Mouse (Mus musculus) heart, embryonic 13.5 days (tissue): ENCODE measurements around the gene Akap9. TPM values are rescaled to one million over a fixed set of nuclear protein-coding genes. Genes with fewer than 3 reads are reported as not detected.
"Not testable (repeated sequence)": the region's sequence is repeated elsewhere in the genome, so short reads cannot be mapped to it uniquely, and the experiment has no call there.

Experiments
- ATAC-seq: fragments of 200-750 bp; cut with Nextera tagmentation; 2 replicates; pipeline ENCODE4 v1.8.0; 2017; ENCODE audit warnings: moderate TSS enrichment; ENCODE audit not compliant: insufficient number of reproducible peaks, low FRiP score, low TSS enrichment; ENCODE audit errors: extremely low read depth
- H3K27ac ChIP-seq: fragments of 300-500 bp; sonication (generic); replicated peaks from 2 replicates; pipeline ENCODE4 v1.5.1; 2015; ENCODE audit warnings: moderate library complexity, mild to moderate bottlenecking, inconsistent platforms
- H3K27me3 ChIP-seq: fragments of 300-500 bp; sonication (generic); replicated peaks from 2 replicates; pipeline ENCODE4 v1.6.1; 2015; ENCODE audit warnings: mild to moderate bottlenecking, inconsistent platforms
- H3K36me3 ChIP-seq: fragments of 300-500 bp; sonication (generic); 2 replicates; pipeline ENCODE4 v1.6.1; 2015; ENCODE audit warnings: mild to moderate bottlenecking, inconsistent platforms
- H3K4me1 ChIP-seq: fragments of 300-500 bp; sonication (generic); 2 replicates; pipeline ENCODE4 v1.6.1; 2015; ENCODE audit warnings: inconsistent platforms
- H3K4me2 ChIP-seq: fragments of 300-500 bp; sonication (generic); 2 replicates; pipeline ENCODE4 v1.6.1; 2015; ENCODE audit warnings: inconsistent platforms, mild to moderate bottlenecking, moderate library complexity
- H3K4me3 ChIP-seq: fragments of 300-500 bp; sonication (generic); 2 replicates; pipeline ENCODE4 v1.5.1; 2015; ENCODE audit warnings: moderate library complexity, mild to moderate bottlenecking, inconsistent platforms
- H3K9ac ChIP-seq: fragments of 300-500 bp; sonication (generic); 2 replicates; pipeline ENCODE4 v1.6.1; 2015; ENCODE audit warnings: inconsistent platforms, mild to moderate bottlenecking, moderate library complexity
- H3K9me3 ChIP-seq: fragments of 300-500 bp; sonication (generic); 2 replicates; pipeline ENCODE4 v1.6.1; 2016; ENCODE audit warnings: inconsistent platforms
- WGBS: fragments of 180-500 bp; shearing (Covaris S2); methylation state at CpG from one replicate; pipeline ENCODE4 v1.1.7; 2015; ENCODE audit warnings: mixed read lengths; 5-methylcytosine and 5-hydroxymethylcytosine counted together
- polyA plus RNA-seq: library from polyadenylated mRNA; unstranded; fragments of >200 nt; fragmentation: Nextera tagmentation; extraction: Ambion mirVana; gene quantifications from 2 replicates; pipeline ENCODE4 v1.2.1, GENCODE M21; 2015

The Akap9 gene
- polyA plus RNA-seq, 1 experiment from 2014 or later: 95.5 TPM

GRCm38 (mm10) chr5:3933551-3933950 lies 5.7 kb downstream of the Akap9 start:
- Histone ChIP-seq H3K4me3 (no peak overlapping the region), H3K4me2 (no peak overlapping the region), H3K9me3 (no peaks in the 10 kb centered on the region), H3K4me1 (peaks cover 45% of the 10 kb centered on the region), H3K27ac (no peak overlapping the region), H3K36me3 (no peaks in the 10 kb centered on the region), H3K9ac (no peak overlapping the region), H3K27me3 (no peaks in the 10 kb centered on the region)
- ATAC-seq: no peak
- WGBS: 87% methylated on average over 3 of the region's 3 CpGs

GRCm38 (mm10) chr5:3935266-3935665 lies 7.4 kb downstream of the Akap9 start:
- Histone ChIP-seq H3K9me3 (no peaks in the 10 kb centered on the region), H3K4me2 (no peak overlapping the region), H3K36me3 (0 out of 2 replicates have a peak, but pooled peaks cover 5% of the 10 kb centered on the region), H3K4me1 (peaks cover 42% of the 10 kb centered on the region), H3K4me3 (no peak overlapping the region), H3K27me3 (no peaks in the 10 kb centered on the region), H3K27ac (no peak overlapping the region), H3K9ac (no peak overlapping the region)
- ATAC-seq: no peak
- 83% methylated on average over 5 of the region's 5 CpGs for WGBS

GRCm38 (mm10) chr5:3935778-3936554 lies 8.1 kb downstream of the Akap9 start:
- peaks cover 35% of the 10 kb centered on the region for H3K4me1 ChIP-seq
- H3K9me3 ChIP-seq: no peaks in the 10 kb centered on the region
- WGBS: 81% methylated on average over 8 of the region's 8 CpGs
- H3K36me3 ChIP-seq: 0 out of 2 replicates have a peak, but pooled peaks cover 5% of the 10 kb centered on the region
- H3K27ac ChIP-seq: no peak overlapping the region
- H3K4me3 ChIP-seq: no peak overlapping the region
- no peak overlapping the region for H3K4me2 ChIP-seq
- H3K27me3 ChIP-seq: no peaks in the 10 kb centered on the region
- no peak overlapping the region for H3K9ac ChIP-seq
- no peak for ATAC-seq

GRCm38 (mm10) chr5:3938905-3939304 lies 11.1 kb downstream of the Akap9 start:
- no peak overlapping the region for H3K4me3 ChIP-seq
- H3K4me1 ChIP-seq: peaks cover 32% of the 10 kb centered on the region
- 0 out of 2 replicates have a peak overlapping the region, but pooled peaks have one; percentile 17 for H3K9ac ChIP-seq
- peaks cover 10% of the 10 kb centered on the region; the same call in 1 of the 2 replicates for H3K36me3 ChIP-seq
- peak overlapping the region; percentile 35 for H3K4me2 ChIP-seq
- H3K9me3 ChIP-seq: no peaks in the 10 kb centered on the region
- 87% methylated on average over 3 of the region's 3 CpGs for WGBS
- no peak for ATAC-seq
- H3K27ac ChIP-seq: peak overlapping the region; percentile 55
- no peaks in the 10 kb centered on the region for H3K27me3 ChIP-seq

- 84% methylated on average over 5 of the region's 5 CpGs for WGBS
- Histone ChIP-seq H3K36me3 (peaks cover 10% of the 10 kb centered on the region; the same call in 1 of the 2 replicates), H3K9me3 (no peaks in the 10 kb centered on the region), H3K4me3 (no peak overlapping the region), H3K9ac (no peak overlapping the region), H3K4me1 (peaks cover 32% of the 10 kb centered on the region), H3K27me3 (no peaks in the 10 kb centered on the region), H3K27ac (peak overlapping the region; percentile 55; the same call in 1 of the 2 replicates), H3K4me2 (no peak overlapping the region)
- ATAC-seq: no peak; the same call in 1 of the 2 replicates
These were observed 11.5 kb downstream of the Akap9 start for GRCm38 (mm10) chr5:3939335-3939734.

GRCm38 (mm10) chr5:3941240-3941639 lies 13.4 kb downstream of the Akap9 start:
- H3K27me3 ChIP-seq: no peaks in the 10 kb centered on the region
- H3K36me3 ChIP-seq: peaks cover 10% of the 10 kb centered on the region; the same call in 1 of the 2 replicates
- WGBS: 92% methylated on average over 2 of the region's 2 CpGs
- H3K27ac ChIP-seq: no peak overlapping the region
- no peak for ATAC-seq
- H3K9me3 ChIP-seq: no peaks in the 10 kb centered on the region
- H3K4me1 ChIP-seq: peaks cover 32% of the 10 kb centered on the region
- no peak overlapping the region for H3K9ac ChIP-seq
- H3K4me3 ChIP-seq: no peak overlapping the region
- no peak overlapping the region for H3K4me2 ChIP-seq

GRCm38 (mm10) chr5:3943169-3943568 lies 15.3 kb downstream of the Akap9 start:
- H3K9ac ChIP-seq, H3K27me3 ChIP-seq, H3K4me3 ChIP-seq, H3K36me3 ChIP-seq, H3K9me3 ChIP-seq, H3K27ac ChIP-seq, ATAC-seq, H3K4me2 ChIP-seq: not testable (repeated sequence)
- 80% methylated on average over 4 of the region's 4 CpGs for WGBS
- peaks cover 14% of the 10 kb centered on the region for H3K4me1 ChIP-seq

GRCm38 (mm10) chr5:3952498-3952897 lies 24.6 kb downstream of the Akap9 start:
- no peak for ATAC-seq
- Histone ChIP-seq H3K27ac (no peak overlapping the region), H3K4me2 (no peak overlapping the region), H3K4me1 (no peaks in the 10 kb centered on the region), H3K4me3 (no peak overlapping the region), H3K9me3 (no peaks in the 10 kb centered on the region), H3K9ac (no peak overlapping the region), H3K36me3 (peaks cover 81% of the 10 kb centered on the region), H3K27me3 (no peaks in the 10 kb centered on the region)
- 91% methylated on average over 6 of the region's 6 CpGs for WGBS

GRCm38 (mm10) chr5:3954541-3954940 lies 26.7 kb downstream of the Akap9 start:
- Histone ChIP-seq H3K27me3 (no peaks in the 10 kb centered on the region), H3K4me2 (no peak overlapping the region), H3K9ac (no peak overlapping the region), H3K27ac (no peak overlapping the region), H3K9me3 (no peaks in the 10 kb centered on the region), H3K4me1 (no peaks in the 10 kb centered on the region), H3K36me3 (peaks cover 81% of the 10 kb centered on the region), H3K4me3 (no peak overlapping the region)
- 97% methylated on average over 1 of the region's 1 CpGs for whole genome bisulfite sequencing
- ATAC-seq: no peak

GRCm38 (mm10) chr5:3961286-3961685 lies 33.4 kb downstream of the Akap9 start:
- Histone ChIP-seq H3K4me2 (no peak overlapping the region), H3K4me1 (no peaks in the 10 kb centered on the region), H3K27ac (no peak overlapping the region), H3K36me3 (peaks cover 73% of the 10 kb centered on the region), H3K9me3 (no peaks in the 10 kb centered on the region), H3K9ac (no peak overlapping the region), H3K27me3 (no peaks in the 10 kb centered on the region), H3K4me3 (no peak overlapping the region)
- 87% methylated on average over 7 of the region's 7 CpGs for WGBS
- no peak for ATAC-seq

- Histone ChIP-seq H3K9ac (no peak overlapping the region), H3K4me1 (no peaks in the 10 kb centered on the region), H3K9me3 (no peaks in the 10 kb centered on the region), H3K4me2 (no peak overlapping the region), H3K27me3 (no peaks in the 10 kb centered on the region), H3K4me3 (no peak overlapping the region), H3K27ac (no peak overlapping the region), H3K36me3 (peaks cover 68% of the 10 kb centered on the region)
- 89% methylated on average over 9 of the region's 9 CpGs for WGBS
- no peak for ATAC-seq
These were observed 40.6 kb downstream of the Akap9 start for GRCm38 (mm10) chr5:3968415-3968814.

GRCm38 (mm10) chr5:3969114-3969513 lies 41.3 kb downstream of the Akap9 start:
- ATAC-seq: no peak
- peaks cover 69% of the 10 kb centered on the region for H3K36me3 ChIP-seq

More at GRCm38 (mm10) chr5:3969114-3969513, 41.3 kb downstream of the Akap9 start:
- H3K4me1 ChIP-seq: no peaks in the 10 kb centered on the region
- H3K4me2 ChIP-seq: no peak overlapping the region
- H3K4me3 ChIP-seq: no peak overlapping the region
- WGBS: 92% methylated on average over 6 of the region's 6 CpGs
- H3K9ac ChIP-seq: no peak overlapping the region
- H3K9me3 ChIP-seq: no peaks in the 10 kb centered on the region
- H3K27me3 ChIP-seq: no peaks in the 10 kb centered on the region
- H3K27ac ChIP-seq: no peak overlapping the region
